Mouse (Mus musculus): ENCODE measurements at regions not wholly inside any gene's neighbourhood (a gene's known extent, or its start where the extent isn't known, plus 50 kb on each side); places are given as distances from the start of the nearest gene placed in this dataset.

- H3K36me3 ChIP-seq (ENCODE audit: control insufficient read depth, insufficient read depth, low read length): no peaks in the 10 kb centered on the region
- no peak for ATAC-seq (ENCODE audit: low FRiP score, low read depth)
- no peaks in the 10 kb centered on the region for H3K4me1 ChIP-seq (ENCODE audit: control insufficient read depth, insufficient read depth, low read length)
- H3K27me3 ChIP-seq (ENCODE audit: control insufficient read depth, insufficient read depth, low read length): no peaks in the 10 kb centered on the region
- 31% methylated on average over 3 of the region's 3 CpGs for WGBS
- no peak for TF ChIP-seq POLR2A (IDR thresholded peaks at IDR 0.05; ENCODE audit: borderline replicate concordance, extremely low read depth, insufficient read depth, insufficient read length)
- H3K9me3 ChIP-seq (ENCODE audit: control insufficient read depth, low read length): no peaks in the 10 kb centered on the region
- H3K4me2 ChIP-seq (replicated peaks; ENCODE audit: low read depth, low read length, severe bottlenecking): no peak overlapping the region
- no peak overlapping the region for H3K9ac ChIP-seq (ENCODE audit: low read depth, low read length, severe bottlenecking)
- H3K27ac ChIP-seq (replicated peaks; ENCODE audit: low read depth, low read length): no peak overlapping the region
- H3K4me3 ChIP-seq (replicated peaks; ENCODE audit: low read length): no peak overlapping the region
- DNase-seq (ENCODE audit: low spot score): no peak
These were observed 82.6 kb upstream of the Phactr1 start for GRCm38 (mm10) chr13:42597781-42598180.

GRCm38 (mm10) chr13:42603308-42603707 is 77.1 kb upstream of the Phactr1 start:
- Histone ChIP-seq H3K9ac (ENCODE audit: low read depth, low read length, severe bottlenecking) (no peak overlapping the region), H3K36me3 (ENCODE audit: control insufficient read depth, insufficient read depth, low read length) (no peaks in the 10 kb centered on the region), H3K4me1 (ENCODE audit: control insufficient read depth, insufficient read depth, low read length) (no peaks in the 10 kb centered on the region), H3K27me3 (ENCODE audit: control insufficient read depth, insufficient read depth, low read length) (no peaks in the 10 kb centered on the region), H3K9me3 (ENCODE audit: control insufficient read depth, low read length) (no peaks in the 10 kb centered on the region), H3K4me2 (replicated peaks; ENCODE audit: low read depth, low read length, severe bottlenecking) (no peak overlapping the region), H3K27ac (replicated peaks; ENCODE audit: low read depth, low read length) (no peak overlapping the region), H3K4me3 (replicated peaks; ENCODE audit: low read length) (no peak overlapping the region)
- no peak for DNase-seq (ENCODE audit: low spot score)
- 80% methylated on average over 4 of the region's 4 CpGs for WGBS
- TF ChIP-seq POLR2A (IDR thresholded peaks at IDR 0.05; ENCODE audit: borderline replicate concordance, extremely low read depth, insufficient read depth, insufficient read length): no peak
- ATAC-seq (ENCODE audit: low FRiP score, low read depth): no peak

- Histone ChIP-seq H3K4me3 (replicated peaks; ENCODE audit: low read length) (no peak overlapping the region), H3K9me3 (ENCODE audit: control insufficient read depth, low read length) (no peaks in the 10 kb centered on the region), H3K36me3 (ENCODE audit: control insufficient read depth, insufficient read depth, low read length) (no peaks in the 10 kb centered on the region), H3K4me1 (ENCODE audit: control insufficient read depth, insufficient read depth, low read length) (no peaks in the 10 kb centered on the region), H3K27me3 (ENCODE audit: control insufficient read depth, insufficient read depth, low read length) (no peaks in the 10 kb centered on the region), H3K27ac (replicated peaks; ENCODE audit: low read depth, low read length) (no peak overlapping the region), H3K4me2 (replicated peaks; ENCODE audit: low read depth, low read length, severe bottlenecking) (no peak overlapping the region), H3K9ac (ENCODE audit: low read depth, low read length, severe bottlenecking) (no peak overlapping the region)
- TF ChIP-seq POLR2A (IDR thresholded peaks at IDR 0.05; ENCODE audit: borderline replicate concordance, extremely low read depth, insufficient read depth, insufficient read length): no peak
- no peak for ATAC-seq (ENCODE audit: low FRiP score, low read depth)
- DNase-seq (ENCODE audit: low spot score): no peak
- 39% methylated on average over 10 of the region's 10 CpGs for WGBS
These were observed 72.7 kb upstream of the Phactr1 start for GRCm38 (mm10) chr13:42607735-42608134.

GRCm38 (mm10) chr13:42608963-42609362 is 71.5 kb upstream of the Phactr1 start:
- H3K9ac ChIP-seq (ENCODE audit: low read depth, low read length, severe bottlenecking): no peak overlapping the region
- H3K27me3 ChIP-seq (ENCODE audit: control insufficient read depth, insufficient read depth, low read length): no peaks in the 10 kb centered on the region
- H3K4me1 ChIP-seq (ENCODE audit: control insufficient read depth, insufficient read depth, low read length): no peaks in the 10 kb centered on the region
- no peaks in the 10 kb centered on the region for H3K9me3 ChIP-seq (ENCODE audit: control insufficient read depth, low read length)
- no peak overlapping the region for H3K4me3 ChIP-seq (replicated peaks; ENCODE audit: low read length)
- H3K27ac ChIP-seq (replicated peaks; ENCODE audit: low read depth, low read length): no peak overlapping the region
- no peaks in the 10 kb centered on the region for H3K36me3 ChIP-seq (ENCODE audit: control insufficient read depth, insufficient read depth, low read length)
- TF ChIP-seq POLR2A (IDR thresholded peaks at IDR 0.05; ENCODE audit: borderline replicate concordance, extremely low read depth, insufficient read depth, insufficient read length): no peak
- ATAC-seq (ENCODE audit: low FRiP score, low read depth) (no peak), DNase-seq (ENCODE audit: low spot score) (no peak)
- no peak overlapping the region for H3K4me2 ChIP-seq (replicated peaks; ENCODE audit: low read depth, low read length, severe bottlenecking)
- 41% methylated on average over 4 of the region's 4 CpGs for WGBS

- H3K9me3 ChIP-seq (ENCODE audit: control insufficient read depth, low read length): no peaks in the 10 kb centered on the region
- no peaks in the 10 kb centered on the region for H3K36me3 ChIP-seq (ENCODE audit: control insufficient read depth, insufficient read depth, low read length)
- H3K9ac ChIP-seq (ENCODE audit: low read depth, low read length, severe bottlenecking): no peak overlapping the region
- H3K4me3 ChIP-seq (replicated peaks; ENCODE audit: low read length): no peak overlapping the region
- 87% methylated on average over 4 of the region's 4 CpGs for WGBS
- no peak overlapping the region for H3K27ac ChIP-seq (replicated peaks; ENCODE audit: low read depth, low read length)
- DNase-seq (ENCODE audit: low spot score) (no peak), ATAC-seq (ENCODE audit: low FRiP score, low read depth) (no peak)
- H3K27me3 ChIP-seq (ENCODE audit: control insufficient read depth, insufficient read depth, low read length): no peaks in the 10 kb centered on the region
- H3K4me2 ChIP-seq (replicated peaks; ENCODE audit: low read depth, low read length, severe bottlenecking): no peak overlapping the region
- H3K4me1 ChIP-seq (ENCODE audit: control insufficient read depth, insufficient read depth, low read length): no peaks in the 10 kb centered on the region
- no peak for TF ChIP-seq POLR2A (IDR thresholded peaks at IDR 0.05; ENCODE audit: borderline replicate concordance, extremely low read depth, insufficient read depth, insufficient read length)
These were observed 67.1 kb upstream of the Phactr1 start for GRCm38 (mm10) chr13:42613326-42613725.

GRCm38 (mm10) chr13:42615826-42616225 is 64.6 kb upstream of the Phactr1 start:
- TF ChIP-seq POLR2A (IDR thresholded peaks at IDR 0.05; ENCODE audit: borderline replicate concordance, extremely low read depth, insufficient read depth, insufficient read length): no peak
- H3K27me3 ChIP-seq (ENCODE audit: control insufficient read depth, insufficient read depth, low read length): no peaks in the 10 kb centered on the region
- no peak overlapping the region for H3K9ac ChIP-seq (ENCODE audit: low read depth, low read length, severe bottlenecking)
- no peak overlapping the region for H3K27ac ChIP-seq (replicated peaks; ENCODE audit: low read depth, low read length)
- H3K9me3 ChIP-seq (ENCODE audit: control insufficient read depth, low read length): no peaks in the 10 kb centered on the region
- no peaks in the 10 kb centered on the region for H3K4me1 ChIP-seq (ENCODE audit: control insufficient read depth, insufficient read depth, low read length)
- no peaks in the 10 kb centered on the region for H3K36me3 ChIP-seq (ENCODE audit: control insufficient read depth, insufficient read depth, low read length)
- 88% methylated on average over 5 of the region's 5 CpGs for WGBS
- ATAC-seq (ENCODE audit: low FRiP score, low read depth) (no peak), DNase-seq (ENCODE audit: low spot score) (no peak)
- H3K4me3 ChIP-seq (replicated peaks; ENCODE audit: low read length): no peak overlapping the region
- no peak overlapping the region for H3K4me2 ChIP-seq (replicated peaks; ENCODE audit: low read depth, low read length, severe bottlenecking)

All from limb, embryonic 14.5 days (tissue).